Mouse (Mus musculus) frontal cortex, postnatal 10 days (tissue): ENCODE measurements around the gene Vmn1r228.

ENCODE experiments used
- DNase-seq, 2 experiments: peaks; one replicate each; pipeline ENCODE4 v3.0.0; 2022; ENCODE audit warnings: low spot score in 2 of 2, mixed read lengths in 1 of 2

Vmn1r228 gene

DNA sequence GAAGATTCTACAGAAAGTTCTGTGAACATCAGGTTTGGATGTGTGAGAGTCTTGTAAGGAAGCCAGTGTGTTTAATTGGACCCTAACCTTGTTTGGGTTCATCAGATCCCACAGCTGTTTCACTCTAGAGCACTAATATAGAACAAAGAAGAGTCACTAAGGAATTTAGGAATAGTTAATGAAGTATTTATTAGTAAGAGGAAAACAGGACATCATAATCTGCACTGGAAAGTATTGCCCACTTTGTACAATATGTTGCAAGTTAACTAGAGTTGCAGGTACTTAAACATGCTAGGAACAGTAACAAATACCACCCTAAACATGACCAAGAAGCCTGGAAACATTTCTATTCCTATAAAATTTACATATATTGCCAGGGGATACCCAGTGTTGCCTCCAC, at the start of gene Vmn1r228:
Vmn1r228 (minus strand) TSS at position 101 of the 400 bp plus-strand sequence.
- no peak for DNase-seq

DNA sequence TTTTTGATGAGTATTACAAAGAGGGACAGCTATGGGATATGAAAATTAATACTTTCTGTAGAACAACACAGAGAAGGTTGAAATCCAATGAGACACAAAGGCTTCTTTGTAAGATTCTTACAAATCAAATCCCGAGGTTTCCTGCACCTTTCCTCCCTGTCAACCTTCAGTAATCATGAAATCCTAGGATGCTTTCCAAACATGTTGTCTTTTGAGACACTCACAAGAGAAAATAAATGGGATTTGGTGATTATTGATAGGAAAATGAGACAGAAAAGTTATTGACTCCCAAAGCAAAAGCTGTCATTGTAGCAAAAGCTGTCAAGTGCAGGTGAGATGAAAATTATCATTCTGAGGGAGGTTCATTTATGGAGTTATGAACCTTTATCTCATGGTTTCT, 25.3 kb upstream of the Vmn1r228 start, which contains the start of gene Vmn1r229:
Vmn1r229 (plus strand) TSS at position 301 of the 400 bp plus-strand sequence.
- no peak for DNase-seq

DNA sequence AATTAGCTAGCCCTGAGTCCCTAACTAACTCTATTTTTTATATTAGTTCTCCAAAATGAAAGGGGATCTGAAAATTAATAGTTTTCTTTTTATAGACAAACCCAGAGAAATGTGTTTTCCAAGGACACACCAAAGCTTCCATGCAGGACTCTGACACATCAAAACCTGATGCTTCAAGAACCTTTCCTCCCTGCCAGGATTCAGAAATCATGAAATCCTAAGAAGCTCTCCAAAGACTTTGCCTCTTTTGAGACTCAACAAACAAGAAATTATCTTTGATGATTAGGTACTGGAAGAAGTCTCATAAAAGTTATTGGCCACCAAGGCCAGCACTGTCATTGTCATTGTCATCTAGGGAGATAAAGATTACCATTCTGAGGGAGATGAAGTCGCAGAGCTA, 56.4 kb downstream of the Vmn1r228 start, which contains the start of gene Vmn1r227:
Vmn1r227 (plus strand) TSS at position 301 of the 400 bp plus-strand sequence.
- no peak for DNase-seq
